Mouse (Mus musculus) neural tube, embryonic 13.5 days (tissue): ENCODE measurements around the gene Hist2h2aa2. TPM values are rescaled to one million over a fixed set of nuclear protein-coding genes. Genes with fewer than 3 reads are reported as not detected.
"Not testable (repeated sequence)": the region's sequence is repeated elsewhere in the genome, so short reads cannot be mapped to it uniquely, and the experiment has no call there.

Source experiments
- ATAC-seq: fragments of 200-750 bp; cut with Nextera tagmentation; 2 replicates; pipeline ENCODE4 v1.8.0; 2017; ENCODE audit warnings: low read depth, mild to moderate bottlenecking, moderate TSS enrichment, moderate library complexity
- H3K27ac ChIP-seq: fragments of 300-500 bp; sonication (generic); replicated peaks from 2 replicates; pipeline ENCODE4 v1.5.1; 2015; ENCODE audit warnings: moderate library complexity, mild to moderate bottlenecking, inconsistent platforms
- H3K27me3 ChIP-seq: fragments of 300-500 bp; sonication (generic); 2 replicates; pipeline ENCODE4 v1.6.1; 2015; ENCODE audit warnings: mild to moderate bottlenecking, inconsistent platforms
- H3K36me3 ChIP-seq: fragments of 300-500 bp; sonication (generic); 2 replicates; pipeline ENCODE4 v1.6.1; 2015; ENCODE audit warnings: mild to moderate bottlenecking, inconsistent platforms
- H3K4me1 ChIP-seq: fragments of 300-500 bp; sonication (generic); replicated peaks from 2 replicates; pipeline ENCODE4 v1.6.1; 2015; ENCODE audit warnings: inconsistent platforms
- H3K4me2 ChIP-seq: fragments of 300-500 bp; sonication (generic); 2 replicates; pipeline ENCODE4 v1.6.1; 2015; ENCODE audit warnings: inconsistent platforms, mild to moderate bottlenecking, moderate library complexity
- H3K4me3 ChIP-seq: fragments of 300-500 bp; sonication (generic); 2 replicates; pipeline ENCODE4 v1.5.1; 2015; ENCODE audit warnings: mild to moderate bottlenecking, inconsistent platforms
- H3K9ac ChIP-seq: fragments of 300-500 bp; sonication (generic); 2 replicates; pipeline ENCODE4 v1.6.1; 2015; ENCODE audit warnings: moderate library complexity, mild to moderate bottlenecking, inconsistent platforms
- H3K9me3 ChIP-seq: fragments of 300-500 bp; sonication (generic); 2 replicates; pipeline ENCODE4 v1.6.1; 2016; ENCODE audit warnings: inconsistent platforms
- WGBS: fragments of 180-500 bp; shearing (Covaris S2); methylation state at CpG from one replicate; pipeline ENCODE4 v1.1.7; 2015; 5-methylcytosine and 5-hydroxymethylcytosine counted together
- polyA plus RNA-seq: library from polyadenylated mRNA; unstranded; fragments of >200 nt; fragmentation: Nextera tagmentation; extraction: Ambion mirVana; gene quantifications from 2 replicates; pipeline ENCODE4 v1.2.1, GENCODE M21; 2015

Hist2h2aa2 gene
- polyA plus RNA-seq, 1 experiment from 2014 or later: 69.4 TPM

- 46% methylated on average over 10 of the region's 10 CpGs for WGBS
- Histone ChIP-seq H3K36me3 (no peaks in the 10 kb centered on the region), H3K9ac (0 out of 2 replicates have a peak overlapping the region, but pooled peaks have one; percentile 17), H3K4me2 (no peak overlapping the region), H3K4me3 (no peak overlapping the region), H3K9me3 (no peaks in the 10 kb centered on the region), H3K27me3 (no peaks in the 10 kb centered on the region), H3K4me1 (no peaks in the 10 kb centered on the region), H3K27ac (no peak overlapping the region)
- no peak for ATAC-seq
Measured at GRCm38 (mm10) chr3:96254683-96255355, 14.7 kb upstream of the Hist2h2aa2 start.

GRCm38 (mm10) chr3:96251787-96252186, 11.7 kb upstream of the Hist2h2aa2 start:
- no peak overlapping the region for H3K27ac ChIP-seq
- no peak overlapping the region for H3K9ac ChIP-seq
- no peaks in the 10 kb centered on the region for H3K9me3 ChIP-seq
- no peak for ATAC-seq
- no peaks in the 10 kb centered on the region for H3K36me3 ChIP-seq
- H3K4me2 ChIP-seq: no peak overlapping the region
- H3K27me3 ChIP-seq: no peaks in the 10 kb centered on the region
- WGBS: 94% methylated on average over 3 of the region's 3 CpGs
- no peak overlapping the region for H3K4me3 ChIP-seq
- peaks cover 21% of the 10 kb centered on the region for H3K4me1 ChIP-seq

GRCm38 (mm10) chr3:96250890-96251289, 10.8 kb upstream of the Hist2h2aa2 start:
- Histone ChIP-seq H3K9ac (no peak overlapping the region), H3K4me2 (no peak overlapping the region), H3K9me3 (no peaks in the 10 kb centered on the region), H3K27me3 (no peaks in the 10 kb centered on the region), H3K36me3 (no peaks in the 10 kb centered on the region), H3K4me1 (peaks cover 21% of the 10 kb centered on the region), H3K27ac (no peak overlapping the region), H3K4me3 (no peak overlapping the region)
- no peak for ATAC-seq
- 54% methylated on average over 3 of the region's 3 CpGs for WGBS

- H3K4me1 ChIP-seq: peaks cover 31% of the 10 kb centered on the region
- no peak overlapping the region for H3K9ac ChIP-seq
- H3K27me3 ChIP-seq: no peaks in the 10 kb centered on the region
- ATAC-seq: no peak
- no peaks in the 10 kb centered on the region for H3K9me3 ChIP-seq
- 53% methylated on average over 4 of the region's 4 CpGs for WGBS
- peak overlapping the region; percentile 51 for H3K4me2 ChIP-seq
- H3K4me3 ChIP-seq: no peak overlapping the region
- no peak overlapping the region for H3K27ac ChIP-seq
- no peaks in the 10 kb centered on the region for H3K36me3 ChIP-seq
Measured at GRCm38 (mm10) chr3:96249034-96249345, 8.9 kb upstream of the Hist2h2aa2 start.

GRCm38 (mm10) chr3:96248141-96249033, 8.3 kb upstream of the Hist2h2aa2 start:
- peak overlapping the region; percentile 58; the same call in 1 of the 2 replicates for H3K9ac ChIP-seq
- H3K27me3 ChIP-seq: no peaks in the 10 kb centered on the region
- H3K36me3 ChIP-seq: no peaks in the 10 kb centered on the region
- H3K9me3 ChIP-seq: no peaks in the 10 kb centered on the region
- peak overlapping the region; percentile 33; the same call in 1 of the 2 replicates for H3K4me3 ChIP-seq
- H3K4me1 ChIP-seq: peaks cover 34% of the 10 kb centered on the region
- ATAC-seq: no peak
- no peak overlapping the region for H3K27ac ChIP-seq
- 48% methylated on average over 6 of the region's 6 CpGs for WGBS
- H3K4me2 ChIP-seq: peak overlapping the region; percentile 51

GRCm38 (mm10) chr3:96247356-96248140, 7.5 kb upstream of the Hist2h2aa2 start:
- no peak for ATAC-seq
- peaks cover 34% of the 10 kb centered on the region for H3K4me1 ChIP-seq
- peak overlapping the region; percentile 33 for H3K4me3 ChIP-seq
- H3K4me2 ChIP-seq: peak overlapping the region; percentile 51
- WGBS: 2% methylated on average over 11 of the region's 11 CpGs
- H3K36me3 ChIP-seq: no peaks in the 10 kb centered on the region
- no peaks in the 10 kb centered on the region for H3K27me3 ChIP-seq
- H3K27ac ChIP-seq: no peak overlapping the region
- H3K9me3 ChIP-seq: no peaks in the 10 kb centered on the region
- peak overlapping the region; percentile 58 for H3K9ac ChIP-seq

GRCm38 (mm10) chr3:96246427-96246856, 6.4 kb upstream of the Hist2h2aa2 start, which contains the start of gene Hist2h3c1:
TSS of gene Hist2h3c1 (plus strand) at chr3:96246685.
- Histone ChIP-seq H3K27ac (peak within 1 kb of the TSS; percentile 81; the same call in 1 of the 2 replicates), H3K4me1 (peaks cover 34% of the 10 kb centered on the region), H3K4me2 (peak within 1 kb of the TSS; percentile 51), H3K9ac (peak within 1 kb of the TSS; percentile 62), H3K4me3 (peak within 1 kb of the TSS; percentile 36)
- ATAC-seq: peak; percentile 91
- WGBS: 0% methylated on average over 9 of the region's 47 CpGs
- H3K9me3 ChIP-seq, H3K36me3 ChIP-seq, H3K27me3 ChIP-seq: not testable (repeated sequence)

GRCm38 (mm10) chr3:96246018-96246417, 5.9 kb upstream of the Hist2h2aa2 start:
- 0% methylated on average over 10 of the region's 21 CpGs for WGBS
- ATAC-seq, H3K9me3 ChIP-seq, H3K27me3 ChIP-seq, H3K36me3 ChIP-seq: not testable (repeated sequence)
- peak overlapping the region; percentile 49 for H3K4me2 ChIP-seq
- peak overlapping the region; percentile 36 for H3K4me3 ChIP-seq
- H3K4me1 ChIP-seq: peaks cover 35% of the 10 kb centered on the region
- H3K27ac ChIP-seq: peak overlapping the region; percentile 81; the same call in 1 of the 2 replicates
- H3K9ac ChIP-seq: 0 out of 2 replicates have a peak overlapping the region, but pooled peaks have one; percentile 62

GRCm38 (mm10) chr3:96245003-96245886, 5.2 kb upstream of the Hist2h2aa2 start, which contains the start of gene Hist2h2aa1:
TSS of gene Hist2h2aa1 (plus strand) at chr3:96245497.
- peak; percentile 89 for ATAC-seq
- not testable (repeated sequence) for H3K27me3 ChIP-seq, H3K9me3 ChIP-seq, H3K36me3 ChIP-seq
- Histone ChIP-seq H3K9ac (peak within 1 kb of the TSS; percentile 83), H3K27ac (peak within 1 kb of the TSS; percentile 98), H3K4me2 (peak within 1 kb of the TSS; percentile 64), H3K4me3 (peak within 1 kb of the TSS; percentile 49), H3K4me1 (peaks cover 40% of the 10 kb centered on the region)
- 0% methylated on average over 40 of the region's 88 CpGs for WGBS

GRCm38 (mm10) chr3:96243921-96244572, 4.0 kb upstream of the Hist2h2aa2 start:
- Histone ChIP-seq H3K27ac (peak overlapping the region; percentile 98), H3K27me3 (no peaks in the 10 kb centered on the region), H3K4me3 (peak overlapping the region; percentile 49; the same call in 1 of the 2 replicates), H3K4me1 (peaks cover 39% of the 10 kb centered on the region), H3K36me3 (no peaks in the 10 kb centered on the region), H3K4me2 (peak overlapping the region; percentile 64), H3K9ac (peak overlapping the region; percentile 83), H3K9me3 (no peaks in the 10 kb centered on the region)
- ATAC-seq: no peak
- 83% methylated on average over 7 of the region's 7 CpGs for WGBS
